Mouse (Mus musculus): ENCODE data around the gene Zbtb8a.
"Not testable (repeated sequence)": the region's sequence is repeated elsewhere in the genome, so short reads cannot be mapped to it uniquely, and the experiment has no call there.

Zbtb8a gene

GRCm38 (mm10) chr4:129377601-129378390 is at the start of gene Zbtb8a:
Gene Zbtb8a (minus strand): TSS chr4:129378116.
- DNase-seq: peak; percentile 49

GRCm38 (mm10) chr4:129418321-129418720 is 40.4 kb upstream of the Zbtb8a start:
- DNase-seq: no peak

- DNase-seq: no peak
Observed at GRCm38 (mm10) chr4:129416478-129416877, 38.6 kb upstream of the Zbtb8a start.

GRCm38 (mm10) chr4:129415892-129416291 is 38.0 kb upstream of the Zbtb8a start:
- no peak for DNase-seq

DNA sequence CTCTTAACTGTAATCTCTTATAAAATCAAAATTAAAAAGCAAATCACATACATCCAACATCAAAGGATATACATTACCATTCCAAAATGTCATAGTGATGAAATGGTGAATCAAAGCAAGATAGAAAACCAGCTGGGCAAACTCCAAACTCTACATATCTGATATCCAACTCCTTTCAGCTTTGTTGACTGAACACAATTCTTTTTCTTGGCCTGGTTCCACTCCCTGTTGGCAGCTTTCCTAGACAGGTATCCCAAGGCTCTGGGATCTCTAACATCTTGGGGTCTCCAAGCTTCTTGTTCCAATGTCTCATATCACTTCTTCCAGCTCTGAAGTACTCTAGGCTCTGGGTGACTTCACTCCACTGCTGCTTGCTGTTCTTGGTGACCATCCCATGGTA is 33.1 kb upstream of the Zbtb8a start:
- no peak for DNase-seq

DNA sequence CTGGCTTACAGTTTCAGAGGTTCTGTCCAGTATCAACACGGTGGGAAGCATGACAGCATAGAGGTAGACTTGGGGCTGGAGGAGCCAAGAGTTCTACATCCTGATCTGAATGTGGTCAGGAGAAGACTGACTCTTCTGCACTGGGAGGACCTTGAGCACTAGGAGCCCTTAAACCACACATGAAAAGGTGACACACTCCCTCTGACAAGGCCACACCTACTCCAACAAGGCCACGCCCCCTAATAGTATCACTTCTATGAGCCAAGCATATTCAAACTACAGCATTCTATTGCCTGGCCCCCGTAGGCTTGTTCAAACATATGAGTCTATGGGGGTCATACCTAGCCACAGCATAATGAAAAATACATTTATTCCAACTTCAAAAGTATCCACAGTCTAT is 32.6 kb upstream of the Zbtb8a start:
- DNase-seq: not testable (repeated sequence)

DNA sequence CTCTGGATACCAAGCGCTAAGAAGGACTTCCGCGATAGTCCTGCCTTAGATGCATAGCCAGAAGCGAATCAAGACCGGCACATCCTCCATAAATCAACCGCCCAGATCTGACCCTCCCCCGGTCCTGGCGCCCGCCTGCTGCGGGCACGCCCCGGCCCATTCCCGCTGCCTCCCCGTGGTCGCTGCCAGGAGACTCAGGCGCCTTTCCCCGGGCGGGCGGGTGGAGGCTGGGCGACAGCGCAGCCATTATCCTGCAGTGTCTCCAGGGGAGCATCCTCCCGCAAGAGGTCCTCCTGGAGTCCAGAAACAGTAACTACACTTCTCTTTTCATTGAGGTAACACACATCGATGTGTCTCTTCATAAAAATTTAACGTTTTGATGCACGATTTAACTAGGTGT is 28.5 kb upstream of the Zbtb8a start:
- peak; percentile 18 for DNase-seq

DNA sequence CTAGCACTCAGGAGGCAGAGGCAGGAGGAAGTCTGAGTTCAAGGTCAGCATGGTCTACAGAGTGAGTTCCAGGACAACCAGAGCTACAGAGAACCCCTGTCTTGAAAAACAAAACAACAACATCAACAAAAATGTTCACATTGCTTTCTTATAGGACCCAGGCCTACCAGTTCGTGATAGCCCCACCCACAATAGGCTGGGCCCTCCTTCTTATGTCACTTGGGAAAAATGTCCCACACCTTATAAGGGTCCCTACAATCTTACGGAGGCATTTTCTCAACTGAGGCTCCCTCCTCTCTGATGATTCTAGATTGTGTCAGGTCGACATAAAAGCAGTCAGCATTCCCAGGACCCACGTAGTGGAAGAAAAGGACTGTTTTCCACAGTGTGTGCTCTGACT is 21.9 kb upstream of the Zbtb8a start:
- no peak for DNase-seq

DNA sequence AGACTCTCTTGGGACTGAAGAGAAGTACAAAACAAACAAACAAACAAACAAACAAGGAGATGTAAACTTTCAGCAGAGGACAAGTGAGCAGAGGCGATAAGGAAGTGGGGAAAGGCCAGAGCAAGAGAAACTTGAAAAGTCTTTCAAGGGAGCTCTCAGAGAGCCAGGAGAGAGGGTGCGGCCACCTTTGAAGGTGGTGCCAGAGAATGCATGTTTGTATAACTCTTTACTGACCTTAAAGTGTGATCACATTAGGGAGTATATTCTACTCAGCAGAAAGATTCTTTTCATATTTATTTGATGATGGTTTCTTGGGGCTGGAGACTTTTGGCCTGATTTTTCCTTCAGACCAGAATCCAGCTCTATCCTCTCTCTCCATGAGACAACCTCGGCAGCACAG is 19.0 kb upstream of the Zbtb8a start:
- no peak for DNase-seq

GRCm38 (mm10) chr4:129394089-129394870 is 16.4 kb upstream of the Zbtb8a start:
- DNase-seq: no peak

- DNase-seq: no peak
Observed at GRCm38 (mm10) chr4:129390936-129391557, 13.1 kb upstream of the Zbtb8a start.

DNA sequence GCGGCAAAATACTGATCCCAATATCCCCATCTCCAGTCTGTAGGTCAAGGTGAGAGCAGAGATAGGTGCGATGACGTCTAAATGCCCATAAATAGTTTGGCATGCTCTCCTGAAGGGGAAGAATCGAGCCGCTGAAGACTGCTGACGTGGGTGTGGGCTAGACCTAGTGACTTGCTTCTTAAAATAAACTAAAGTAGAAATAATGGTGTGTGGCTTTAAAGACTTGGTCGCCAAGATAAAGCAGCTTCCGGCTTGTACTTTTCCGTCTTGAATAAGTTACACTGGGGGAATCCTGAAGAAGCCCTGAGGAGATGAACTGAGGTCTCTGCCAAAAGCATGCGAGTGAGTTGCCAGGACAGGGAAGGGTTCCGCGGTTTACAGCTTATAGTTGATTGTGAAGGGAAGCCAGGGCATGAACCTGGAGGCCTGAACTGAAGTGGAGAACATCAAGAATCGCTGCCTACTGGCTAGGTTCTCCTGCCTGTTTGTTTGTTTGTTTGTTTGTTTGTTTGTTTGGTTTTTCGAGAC is 12.4 kb upstream of the Zbtb8a start:
- DNase-seq: no peak

DNA sequence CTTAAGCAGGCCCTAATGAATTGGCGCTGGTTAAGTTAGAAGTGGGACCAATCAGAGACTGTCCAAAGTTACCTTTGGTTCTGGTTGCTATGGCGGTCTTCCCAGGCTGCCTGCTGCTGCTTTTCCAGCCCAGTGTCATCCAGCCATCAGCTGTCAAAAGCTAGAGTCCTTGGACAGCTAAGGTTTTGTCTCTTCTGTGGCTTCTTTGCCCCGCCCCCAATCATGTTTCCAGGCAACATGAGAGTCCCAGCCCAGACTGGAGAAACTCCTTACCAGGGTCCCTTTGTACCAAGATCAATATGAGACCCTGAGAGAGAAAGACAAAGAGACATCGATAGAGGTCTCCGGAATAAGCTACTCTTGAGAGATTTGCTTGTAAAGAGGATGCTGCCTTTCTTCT is 10.5 kb upstream of the Zbtb8a start:
- no peak for DNase-seq

DNA sequence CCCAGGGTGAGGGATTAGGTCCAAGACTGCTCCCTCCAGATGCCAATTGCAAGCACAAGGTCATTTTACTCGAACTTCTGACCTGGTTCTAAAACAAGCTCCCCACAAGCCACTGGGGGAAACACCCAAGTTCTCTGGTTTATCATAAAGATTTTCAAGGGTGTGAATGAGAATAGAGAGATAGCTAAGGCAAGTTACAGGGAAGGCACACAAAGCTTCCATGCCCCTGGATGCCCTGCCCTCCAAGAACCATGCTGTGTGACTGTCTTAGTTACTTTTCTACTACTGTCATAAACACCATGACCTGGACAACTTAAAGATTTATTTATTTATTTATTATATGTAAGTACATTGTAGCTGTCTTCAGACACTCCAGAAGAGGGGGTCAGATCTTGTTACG is 9.1 kb upstream of the Zbtb8a start:
- no peak for DNase-seq

DNA sequence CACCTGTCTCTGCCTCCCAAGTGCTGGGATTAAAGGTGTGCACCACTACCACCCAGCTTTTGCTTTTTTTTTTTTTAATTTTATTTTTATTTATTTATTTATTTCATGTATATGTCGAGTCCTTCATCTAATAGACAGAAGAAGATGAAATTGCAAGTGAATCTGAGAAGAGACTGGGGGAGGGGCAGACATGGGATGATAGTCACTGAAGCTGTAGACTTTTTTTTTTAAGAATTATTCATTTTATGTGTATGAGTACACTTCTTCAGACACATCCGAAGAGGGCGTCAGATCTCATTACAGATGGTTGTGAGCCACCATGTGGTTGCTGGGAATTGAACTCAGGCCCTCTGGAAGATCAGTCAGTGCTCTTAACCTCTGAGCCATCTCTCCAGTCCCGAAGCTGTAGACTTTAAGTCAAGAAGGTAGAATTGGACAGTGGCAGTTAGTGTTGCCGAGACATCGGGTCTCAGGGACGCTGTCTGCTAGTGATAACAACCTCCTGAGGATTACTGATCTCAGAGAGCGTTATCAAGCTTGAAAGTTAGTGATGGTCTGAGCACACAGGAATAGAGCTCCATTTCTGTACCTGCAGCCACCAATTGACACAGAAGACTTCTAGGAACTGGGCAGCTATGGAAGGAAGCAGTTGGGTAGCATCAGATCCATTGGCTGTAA is 8.5 kb upstream of the Zbtb8a start:
- no peak for DNase-seq

- no peak for DNase-seq
Observed at GRCm38 (mm10) chr4:129385685-129386084, 7.8 kb upstream of the Zbtb8a start.

DNA sequence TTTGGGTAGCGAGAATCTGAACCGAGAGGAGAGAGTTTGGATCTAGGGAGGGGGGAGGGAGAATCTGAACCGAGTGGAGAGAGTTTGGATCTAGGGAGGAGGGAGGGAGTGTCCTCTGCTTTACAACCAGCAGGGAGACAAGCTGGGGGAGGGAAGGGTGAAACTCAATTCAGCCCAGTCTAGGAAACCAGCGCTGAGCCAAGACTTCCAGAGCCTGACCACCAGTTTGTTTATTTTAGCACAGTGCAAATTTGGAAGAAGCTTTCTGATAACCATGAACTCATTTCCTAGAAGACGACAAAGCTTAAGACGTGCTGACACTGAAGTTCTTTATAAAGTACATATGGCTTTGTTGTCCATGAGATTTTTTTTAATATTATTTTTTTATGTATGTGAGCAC is 6.5 kb upstream of the Zbtb8a start:
- no peak for DNase-seq

GRCm38 (mm10) chr4:129383586-129383985 is 5.7 kb upstream of the Zbtb8a start:
- DNase-seq: no peak

DNA sequence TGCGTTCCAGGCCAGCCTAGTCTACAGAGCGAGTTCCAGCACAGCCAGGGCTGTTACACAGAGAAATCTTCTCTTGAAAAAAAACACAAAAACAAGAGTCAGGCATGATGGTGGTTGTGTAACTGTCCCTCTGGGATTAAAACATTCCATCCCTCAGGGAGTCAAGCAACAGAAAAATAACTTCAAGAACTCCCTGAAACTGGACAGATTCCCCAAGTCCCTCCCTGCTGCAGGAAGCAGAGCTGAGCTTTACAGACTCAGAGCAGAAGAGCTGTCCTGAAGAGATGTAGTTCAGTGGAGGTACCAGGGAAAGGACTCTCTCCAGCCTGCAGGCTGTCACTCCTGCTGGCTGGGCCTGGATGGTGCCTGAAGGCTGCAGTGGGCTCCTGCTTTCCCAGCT is 4.6 kb upstream of the Zbtb8a start:
- no peak for DNase-seq

GRCm38 (mm10) chr4:129382029-129382428 is 4.1 kb upstream of the Zbtb8a start:
- no peak for DNase-seq

- DNase-seq: no peak
Observed at GRCm38 (mm10) chr4:129381148-129381547, 3.2 kb upstream of the Zbtb8a start.

- no peak for DNase-seq
Observed at GRCm38 (mm10) chr4:129379805-129380204, 1.9 kb upstream of the Zbtb8a start.

- DNase-seq: peak; percentile 51
Observed at GRCm38 (mm10) chr4:129376961-129377545, 863 bp downstream of the Zbtb8a start.
